Mouse (Mus musculus): ENCODE data around the gene Filip1. TPM values are rescaled to one million over a fixed set of nuclear protein-coding genes. Genes with fewer than 3 reads are reported as not detected.
A peak's percentile ranks its signal among the peaks of the same experiment; 100 is the strongest.

Gene Filip1
- polyA plus RNA-seq, 2 experiments = 4.9 to 6.0 TPM

GRCm38 (mm10) chr9:79809411-79809810 is 203.2 kb downstream of the Filip1 start:
- Histone ChIP-seq H3K9ac (ENCODE audit: low read depth, low read length, severe bottlenecking) (no peak overlapping the region), H3K9me3 (ENCODE audit: control insufficient read depth, low read length) (no peaks in the 10 kb centered on the region), H3K4me3 (replicated peaks; ENCODE audit: low read length) (no peak overlapping the region), H3K4me1 (ENCODE audit: control insufficient read depth, insufficient read depth, low read length) (peaks cover 15% of the 10 kb centered on the region), H3K27me3 (ENCODE audit: control insufficient read depth, insufficient read depth, low read length) (no peaks in the 10 kb centered on the region), H3K4me2 (replicated peaks; ENCODE audit: low read depth, low read length, severe bottlenecking) (no peak overlapping the region), H3K27ac (replicated peaks; ENCODE audit: low read depth, low read length) (no peak overlapping the region), H3K36me3 (ENCODE audit: control insufficient read depth, insufficient read depth, low read length) (no peaks in the 10 kb centered on the region)
- ATAC-seq (ENCODE audit: low FRiP score, low read depth) = no peak
- TF ChIP-seq POLR2A (IDR thresholded peaks at IDR 0.05; ENCODE audit: borderline replicate concordance, extremely low read depth, insufficient read depth, insufficient read length) = no peak
- 25% methylated on average over 6 of the region's 6 CpGs for WGBS
- no peak for DNase-seq (ENCODE audit: low spot score)

- H3K9me3 ChIP-seq (ENCODE audit: control insufficient read depth, low read length) = no peaks in the 10 kb centered on the region
- no peak for ATAC-seq (ENCODE audit: low FRiP score, low read depth)
- no peak overlapping the region for H3K9ac ChIP-seq (ENCODE audit: low read depth, low read length, severe bottlenecking)
- H3K4me1 ChIP-seq (ENCODE audit: control insufficient read depth, insufficient read depth, low read length) = peaks cover 7% of the 10 kb centered on the region; the same call in 1 of the 2 replicates
- no peak for TF ChIP-seq POLR2A (IDR thresholded peaks at IDR 0.05; ENCODE audit: borderline replicate concordance, extremely low read depth, insufficient read depth, insufficient read length)
- no peaks in the 10 kb centered on the region for H3K27me3 ChIP-seq (ENCODE audit: control insufficient read depth, insufficient read depth, low read length)
- H3K27ac ChIP-seq (replicated peaks; ENCODE audit: low read depth, low read length) = no peak overlapping the region
- no peaks in the 10 kb centered on the region for H3K36me3 ChIP-seq (ENCODE audit: control insufficient read depth, insufficient read depth, low read length)
- no peak overlapping the region for H3K4me2 ChIP-seq (replicated peaks; ENCODE audit: low read depth, low read length, severe bottlenecking)
- no peak for DNase-seq (ENCODE audit: low spot score)
- H3K4me3 ChIP-seq (replicated peaks; ENCODE audit: low read length) = no peak overlapping the region
- WGBS = 49% methylated on average over 4 of the region's 4 CpGs
These were observed 205.5 kb downstream of the Filip1 start for GRCm38 (mm10) chr9:79807178-79807577.

DNA sequence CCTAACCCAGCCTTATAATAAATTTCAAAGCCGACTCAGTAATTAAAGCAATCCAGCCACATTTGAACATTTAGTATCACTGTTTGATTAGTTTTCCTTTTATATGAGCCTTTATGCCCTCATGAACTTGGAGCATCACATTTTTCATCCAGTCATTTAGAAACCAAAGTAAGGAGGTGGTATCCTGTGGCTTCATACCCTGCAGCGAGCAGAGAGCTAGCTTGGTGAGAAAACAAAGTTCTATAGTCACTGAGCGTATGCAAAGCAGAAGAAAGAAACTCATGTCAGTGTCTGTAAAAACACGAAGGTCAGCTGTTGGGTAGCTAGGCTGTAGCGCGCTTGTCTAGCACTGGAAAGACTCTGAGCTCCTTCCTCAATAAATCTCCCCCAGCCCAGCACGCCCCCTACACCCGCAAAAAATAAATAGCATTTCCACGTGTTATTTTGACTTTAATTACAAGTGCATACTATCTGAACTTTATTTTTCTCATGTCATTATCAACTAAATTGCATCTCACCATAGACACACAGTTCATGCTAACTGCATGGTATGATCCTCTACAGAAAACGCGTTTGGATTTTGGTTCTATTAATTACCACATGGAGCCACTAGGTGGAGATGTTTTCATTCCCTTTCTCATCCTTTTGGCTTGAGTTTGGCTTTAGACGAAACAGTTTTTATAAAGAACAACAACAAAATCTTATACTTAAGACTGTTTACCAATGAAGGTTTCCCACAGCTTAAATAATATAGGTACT is 206.2 kb downstream of the Filip1 start:
- DNase-seq (ENCODE audit: low spot score) (peak; percentile 77), ATAC-seq (ENCODE audit: low FRiP score, low read depth) (no peak)
- Histone ChIP-seq H3K4me2 (replicated peaks; ENCODE audit: low read depth, low read length, severe bottlenecking) (no peak overlapping the region), H3K36me3 (ENCODE audit: control insufficient read depth, insufficient read depth, low read length) (no peaks in the 10 kb centered on the region), H3K27ac (replicated peaks; ENCODE audit: low read depth, low read length) (no peak overlapping the region), H3K27me3 (ENCODE audit: control insufficient read depth, insufficient read depth, low read length) (no peaks in the 10 kb centered on the region), H3K4me1 (ENCODE audit: control insufficient read depth, insufficient read depth, low read length) (peaks cover 7% of the 10 kb centered on the region; the same call in 1 of the 2 replicates), H3K4me3 (replicated peaks; ENCODE audit: low read length) (no peak overlapping the region), H3K9ac (ENCODE audit: low read depth, low read length, severe bottlenecking) (no peak overlapping the region), H3K9me3 (ENCODE audit: control insufficient read depth, low read length) (no peaks in the 10 kb centered on the region)
- 40% methylated on average over 12 of the region's 12 CpGs for WGBS
- TF ChIP-seq POLR2A (IDR thresholded peaks at IDR 0.05; ENCODE audit: borderline replicate concordance, extremely low read depth, insufficient read depth, insufficient read length) = no peak

DNA sequence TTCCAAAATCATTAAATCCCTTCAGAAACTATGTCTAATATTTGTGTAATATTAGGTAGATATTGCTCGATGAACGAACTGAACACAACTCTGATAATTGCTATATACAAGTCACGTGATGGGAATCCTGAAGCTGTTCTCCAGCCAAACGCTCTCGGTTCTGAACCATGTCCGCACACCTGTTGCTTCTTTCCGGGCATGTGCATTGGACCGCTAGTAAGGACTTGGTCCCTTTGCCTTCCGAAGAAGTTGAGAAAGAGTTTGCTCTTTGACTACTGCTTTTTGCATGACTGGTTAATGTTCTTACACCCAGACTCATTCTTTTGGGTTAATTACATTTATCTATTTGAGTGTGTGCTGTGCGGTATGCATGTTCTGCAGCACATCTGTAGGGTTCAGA is 207.2 kb downstream of the Filip1 start:
- H3K27ac ChIP-seq (replicated peaks; ENCODE audit: low read depth, low read length) = no peak overlapping the region
- H3K9ac ChIP-seq (ENCODE audit: low read depth, low read length, severe bottlenecking) = no peak overlapping the region
- 87% methylated on average over 10 of the region's 10 CpGs for WGBS
- no peaks in the 10 kb centered on the region for H3K27me3 ChIP-seq (ENCODE audit: control insufficient read depth, insufficient read depth, low read length)
- peaks cover 7% of the 10 kb centered on the region; the same call in 1 of the 2 replicates for H3K4me1 ChIP-seq (ENCODE audit: control insufficient read depth, insufficient read depth, low read length)
- ATAC-seq (ENCODE audit: low FRiP score, low read depth) (no peak), DNase-seq (ENCODE audit: low spot score) (no peak)
- H3K36me3 ChIP-seq (ENCODE audit: control insufficient read depth, insufficient read depth, low read length) = no peaks in the 10 kb centered on the region
- H3K4me3 ChIP-seq (replicated peaks; ENCODE audit: low read length) = no peak overlapping the region
- TF ChIP-seq POLR2A (IDR thresholded peaks at IDR 0.05; ENCODE audit: borderline replicate concordance, extremely low read depth, insufficient read depth, insufficient read length) = no peak
- H3K4me2 ChIP-seq (replicated peaks; ENCODE audit: low read depth, low read length, severe bottlenecking) = no peak overlapping the region
- no peaks in the 10 kb centered on the region for H3K9me3 ChIP-seq (ENCODE audit: control insufficient read depth, low read length)

DNA sequence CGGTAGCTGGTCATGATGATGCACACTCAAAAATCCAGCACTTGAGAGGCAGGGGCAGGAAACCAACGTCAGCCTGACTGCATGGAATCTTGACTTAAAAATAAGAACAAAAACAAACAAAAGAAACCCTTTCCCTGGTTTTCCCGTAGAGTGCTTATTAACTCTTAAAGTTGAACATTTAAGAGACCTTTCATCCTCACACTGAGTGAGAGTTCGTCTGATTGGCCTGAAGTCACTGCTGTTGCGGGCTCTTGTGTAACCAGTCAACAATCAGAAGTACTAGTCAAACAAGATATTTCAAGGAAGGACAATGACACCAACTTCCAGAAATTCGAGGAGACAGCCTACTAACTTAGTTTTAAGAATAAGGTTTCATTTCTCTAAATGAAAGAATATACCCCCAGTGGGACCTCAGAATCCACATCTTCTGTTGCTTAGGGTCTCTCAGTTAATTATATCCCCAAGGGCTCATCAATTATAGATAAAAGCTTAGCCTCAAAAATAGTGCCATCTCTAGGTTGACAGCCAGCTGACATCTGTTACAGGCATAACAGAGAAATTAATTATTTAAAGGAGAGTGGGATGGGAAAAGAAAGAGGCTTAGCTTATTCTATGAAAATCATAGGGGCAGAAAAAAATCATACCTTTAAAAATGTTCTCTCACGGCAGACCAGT is 216.1 kb downstream of the Filip1 start:
- Histone ChIP-seq H3K36me3 (ENCODE audit: control insufficient read depth, insufficient read depth, low read length) (no peaks in the 10 kb centered on the region), H3K9me3 (ENCODE audit: control insufficient read depth, low read length) (no peaks in the 10 kb centered on the region), H3K4me2 (replicated peaks; ENCODE audit: low read depth, low read length, severe bottlenecking) (no peak overlapping the region), H3K4me1 (ENCODE audit: control insufficient read depth, insufficient read depth, low read length) (peaks cover 2% of the 10 kb centered on the region; the same call in 1 of the 2 replicates), H3K27me3 (ENCODE audit: control insufficient read depth, insufficient read depth, low read length) (no peaks in the 10 kb centered on the region), H3K27ac (replicated peaks; ENCODE audit: low read depth, low read length) (no peak overlapping the region), H3K9ac (ENCODE audit: low read depth, low read length, severe bottlenecking) (no peak overlapping the region), H3K4me3 (replicated peaks; ENCODE audit: low read length) (no peak overlapping the region)
- ATAC-seq (ENCODE audit: low FRiP score, low read depth) = no peak
- TF ChIP-seq POLR2A (IDR thresholded peaks at IDR 0.05; ENCODE audit: borderline replicate concordance, extremely low read depth, insufficient read depth, insufficient read length) = no peak
- no peak for DNase-seq (ENCODE audit: low spot score)
- 73% methylated on average over 7 of the region's 7 CpGs for WGBS

Measured in limb, embryonic 14.5 days (tissue).